26 mouse cellular contexts compared by ENCODE assay signal in the genomic region with DNA sequence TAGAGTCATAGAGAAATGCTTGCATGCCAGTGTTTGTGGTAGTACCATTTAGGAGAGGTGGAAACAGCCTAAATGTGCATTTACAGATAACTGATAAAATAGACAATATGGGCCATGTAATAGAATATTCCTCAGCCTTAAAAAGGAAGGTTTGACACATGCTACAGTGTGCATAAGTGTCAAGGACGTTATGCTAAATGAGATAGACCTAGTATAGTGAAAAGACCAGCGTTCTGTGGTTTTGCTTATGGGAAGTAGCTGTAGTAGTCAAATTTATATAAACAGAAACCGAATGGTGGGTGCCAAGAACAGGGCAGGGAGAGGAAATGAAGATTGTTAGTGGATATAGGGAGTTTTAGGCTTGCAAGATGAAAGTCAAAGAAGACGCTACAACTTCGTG. TPM values are rescaled to one million over a fixed set of nuclear protein-coding genes. Genes with fewer than 3 reads are reported as not detected.
DNase-seq lines count a peak whose midpoint lies in the region; ATAC-seq lines count a peak whose summit lies in the region.
"Had no signal": no experiment of that assay in that cellular context is flagged by ENCODE, and none has a peak within 500 bp of the region (broad histone marks: within the 10 kb centered on the region; RNA-seq: fewer than 3 reads in every experiment).

No protein-coding gene starts in this region.

- no peak overlapping the region for H3K27ac ChIP-seq in liver, embryonic 13.5 days
- H3K27ac ChIP-seq: embryonic facial prominence, embryonic 13.5 days; forebrain, embryonic 12.5 days; hindbrain, postnatal 0 days; limb, embryonic 15.5 days; macrophage; midbrain, embryonic 13.5 days had no signal

- 31% methylated on average over 5 of the region's 5 CpGs for WGBS in liver, embryonic 13.5 days (ENCODE audit: insufficient replicate concordance)

- H3K4me3 ChIP-seq in liver, embryonic 13.5 days (replicated peaks) = no peak overlapping the region
- H3K4me3 ChIP-seq: embryonic facial prominence, embryonic 13.5 days; erythroblast, embryonic 14.5 days; forebrain, embryonic 12.5 days; limb, embryonic 15.5 days; midbrain, embryonic 13.5 days had no signal

- DNase-seq in liver, embryonic 13.5 days = no peak
- DNase-seq in embryo, embryonic 11 days = no peak
- no peak for DNase-seq in gastrocnemius, postnatal 25 days
- no peak for DNase-seq in layer of hippocampus, postnatal 14 days (ENCODE audit: low spot score in 2 of 2)
- DNase-seq: adrenal gland, postnatal 25 days; B cell, adult 2 months; cerebellum, adult 9-11 months; gastrocnemius, postnatal 36 days; kidney, postnatal 4 days; layer of hippocampus, adult 9-11 months; left cerebral cortex, postnatal 4 days; right cerebral cortex, postnatal 14 days; spleen, adult 18-20 months; thymus, postnatal 14 days had no signal

- H3K4me2 ChIP-seq in liver, embryonic 13.5 days = no peak overlapping the region
- H3K4me2 ChIP-seq: embryonic facial prominence, embryonic 13.5 days; forebrain, embryonic 12.5 days; limb, embryonic 15.5 days; midbrain, embryonic 13.5 days had no signal

- H3K36me3 ChIP-seq in liver, embryonic 13.5 days = no peaks in the 10 kb centered on the region
- H3K36me3 ChIP-seq: embryonic facial prominence, embryonic 13.5 days; forebrain, embryonic 12.5 days; limb, embryonic 15.5 days; midbrain, embryonic 13.5 days had no signal

- peaks cover 11% of the 10 kb centered on the region for H3K4me1 ChIP-seq in liver, embryonic 13.5 days (replicated peaks)
- H3K4me1 ChIP-seq: forebrain, embryonic 12.5 days; limb, embryonic 15.5 days; midbrain, embryonic 13.5 days had no signal

- no peaks in the 10 kb centered on the region for H3K9me3 ChIP-seq in liver, embryonic 13.5 days (replicated peaks)
- H3K9me3 ChIP-seq: embryonic facial prominence, embryonic 13.5 days; forebrain, embryonic 12.5 days; limb, embryonic 15.5 days; midbrain, embryonic 13.5 days had no signal

- H3K9ac ChIP-seq in liver, embryonic 13.5 days = no peak overlapping the region
- H3K9ac ChIP-seq: embryonic facial prominence, embryonic 13.5 days; forebrain, embryonic 12.5 days; limb, embryonic 15.5 days; midbrain, embryonic 13.5 days had no signal

- H3K27me3 ChIP-seq in liver, embryonic 13.5 days = no peaks in the 10 kb centered on the region
- H3K27me3 ChIP-seq: embryonic facial prominence, embryonic 13.5 days; forebrain, embryonic 12.5 days; limb, embryonic 15.5 days; midbrain, embryonic 13.5 days had no signal

- peak; percentile 47 for ATAC-seq in CD4-positive, CD25-positive, alpha-beta regulatory T cell, adult 4 months
- peak; percentile 61 for ATAC-seq in activated CD4-positive, CD25-positive, alpha-beta regulatory T cell, adult 4 months
- ATAC-seq in liver, embryonic 13.5 days (ENCODE audit: low read depth) = peak; percentile 48
- ATAC-seq in megakaryocyte progenitor cell, adult 5-6 weeks (replicated peaks; ENCODE audit: poor library complexity) = peak; percentile 84
- ATAC-seq: hindbrain, postnatal 0 days; intestine, postnatal 0 days; lung, postnatal 0 days; midbrain, embryonic 13.5 days had no signal

RNA-seq across cellular contexts. Expression of a gene that starts 9.8 kb away (rescaled TPM):
- polyA plus RNA-seq in CD4-positive, CD25-positive, alpha-beta regulatory T cell, adult 4 months (2017; shearing (Covaris generic)) = 10 to 100 TPM; 27.9 to 28.8 TPM
- polyA plus RNA-seq in activated CD4-positive, CD25-positive, alpha-beta regulatory T cell, adult 4 months (2017; shearing (Covaris generic)) = 10 to 100 TPM; 20.3 to 31.1 TPM
- polyA plus RNA-seq in liver, embryonic 13.5 days (2015; fragmentation: Nextera tagmentation; extraction: Ambion mirVana) = 4.1 TPM in 2 replicates
- 19.3 and 32.3 TPM in 2 replicates for total RNA-seq in megakaryocyte progenitor cell, adult 5-6 weeks (2015)
- total RNA-seq in megakaryocyte progenitor cell, adult 5-6 weeks (2017) = 13.7 and 19.1 TPM in 2 replicates
- total RNA-seq in gastrocnemius, postnatal 25 days (2021) = 1 to 10 TPM; 9.0 to 9.7 TPM
- total RNA-seq in layer of hippocampus, postnatal 14 days (2021) = 10 to 100 TPM; 51.0 to 58.8 TPM

RNA-seq across cellular contexts. Expression of a gene that starts 12.0 kb away (rescaled TPM):
- 1 to 10 TPM; 4.6 to 8.2 TPM for polyA plus RNA-seq in CD4-positive, CD25-positive, alpha-beta regulatory T cell, adult 4 months (2017; shearing (Covaris generic))
- 1 to 10 TPM; 2.3 to 3.4 TPM for polyA plus RNA-seq in activated CD4-positive, CD25-positive, alpha-beta regulatory T cell, adult 4 months (2017; shearing (Covaris generic))
- 3.7 and 4.0 TPM in 2 replicates for polyA plus RNA-seq in liver, embryonic 13.5 days (2015; fragmentation: Nextera tagmentation; extraction: Ambion mirVana)
- total RNA-seq in megakaryocyte progenitor cell, adult 5-6 weeks (2015) = 3.9 and 5.2 TPM in 2 replicates
- 2.9 and 4.0 TPM in 2 replicates for total RNA-seq in megakaryocyte progenitor cell, adult 5-6 weeks (2017)
- 1 to 10 TPM; 2.9 to 4.1 TPM for total RNA-seq in gastrocnemius, postnatal 25 days (2021)
- 1 to 10 TPM; 2.9 to 4.3 TPM for total RNA-seq in layer of hippocampus, postnatal 14 days (2021)
- polyA plus RNA-seq: erythroblast, embryonic 14.5 days; macrophage had no signal
